ENCODE assay signal across 22 mouse cellular contexts in the genomic region with DNA sequence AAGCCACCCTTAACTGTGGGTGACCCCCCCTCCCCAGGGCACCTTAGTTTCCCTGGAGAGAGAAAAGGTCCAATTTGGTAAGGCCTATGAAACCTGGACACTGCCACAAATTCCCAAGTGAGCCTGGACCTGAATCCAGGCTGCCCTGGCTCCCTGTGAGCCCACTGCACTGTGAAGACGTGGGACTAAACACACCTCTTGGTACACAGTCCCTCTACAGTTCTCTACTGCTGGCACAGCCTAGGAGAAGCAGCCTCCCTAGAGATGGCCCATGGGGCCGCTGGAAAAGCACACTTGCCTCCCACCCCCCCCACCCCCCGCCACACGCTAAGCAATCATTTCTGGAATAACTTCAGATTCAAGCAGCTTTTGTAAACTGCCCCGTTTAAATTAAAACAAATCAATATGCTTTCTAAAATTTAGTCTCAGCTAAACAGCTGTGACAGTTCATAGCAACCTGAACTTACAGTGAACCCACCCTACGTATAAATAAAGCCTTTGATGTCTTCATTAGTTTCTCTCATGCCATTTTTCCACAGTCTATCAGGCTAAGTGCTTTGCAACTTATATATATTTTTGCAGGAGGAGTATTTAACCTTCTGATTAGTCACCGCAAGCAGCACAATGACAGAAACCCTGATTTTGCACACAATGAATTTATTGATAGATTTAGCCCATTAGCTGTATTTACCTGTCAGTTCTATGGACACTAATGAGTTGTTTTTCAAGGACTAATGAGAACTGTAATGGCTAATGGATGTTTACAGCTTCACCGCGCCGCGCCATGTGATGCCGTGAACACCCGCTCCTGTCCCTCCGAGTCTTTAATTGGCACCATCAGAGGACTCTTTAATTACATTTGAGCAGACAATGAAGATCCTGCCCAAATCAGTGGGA.
DNase-seq lines count a peak whose midpoint lies in the region; ATAC-seq and TF ChIP-seq lines count a peak whose summit lies in the region.
"Had no signal": no experiment of that assay in that cellular context is flagged by ENCODE, and none has a peak within 500 bp of the region (broad histone marks: within the 10 kb centered on the region; RNA-seq: fewer than 3 reads in every experiment).

No protein-coding gene starts in this region.

- peak; percentile 39 for DNase-seq in kidney, postnatal 0 days (ENCODE audit: low spot score)
- DNase-seq in kidney, adult 18-20 months = no peak
- no peak for DNase-seq in stomach, postnatal 0 days (ENCODE audit: low spot score)
- peak; percentile 77 for DNase-seq in forebrain, embryonic 14.5 days (ENCODE audit: low spot score)
- peak; percentile 94 for DNase-seq in retina, postnatal 1 day
- no peak for DNase-seq in ovary, postnatal 10 days (ENCODE audit: low spot score)
- DNase-seq: adrenal gland, postnatal 25 days; cerebellum, adult 18-20 months; cerebellum, postnatal 14 days; gastrocnemius, postnatal 10 days; kidney, postnatal 25 days; lung, postnatal 4 days had no signal

- no peak overlapping the region for H3K9ac ChIP-seq in kidney, postnatal 0 days (ENCODE audit: low read depth, low read length)
- H3K9ac ChIP-seq in stomach, embryonic 14.5 days (replicated peaks; ENCODE audit: low read depth, low read length) = no peak overlapping the region
- H3K9ac ChIP-seq in stomach, postnatal 0 days (ENCODE audit: low read length) = no peak overlapping the region
- no peak overlapping the region for H3K9ac ChIP-seq in forebrain, embryonic 14.5 days (ENCODE audit: low read length)
- H3K9ac ChIP-seq: limb, embryonic 13.5 days; midbrain, embryonic 12.5 days had no signal

- H3K36me3 ChIP-seq in kidney, postnatal 0 days (ENCODE audit: insufficient read depth, low read length) = no peaks in the 10 kb centered on the region
- no peaks in the 10 kb centered on the region for H3K36me3 ChIP-seq in stomach, embryonic 14.5 days (ENCODE audit: control insufficient read depth, insufficient read depth, low read length)
- H3K36me3 ChIP-seq in stomach, postnatal 0 days (ENCODE audit: control insufficient read depth, insufficient read depth, low read length) = no peaks in the 10 kb centered on the region
- no peaks in the 10 kb centered on the region for H3K36me3 ChIP-seq in forebrain, embryonic 14.5 days (ENCODE audit: control insufficient read depth, insufficient read depth, low read length)
- H3K36me3 ChIP-seq: limb, embryonic 13.5 days; midbrain, embryonic 12.5 days had no signal

- no peak for TF ChIP-seq CTCF in kidney, postnatal 0 days (IDR thresholded peaks at IDR 0.05; ENCODE audit: low read depth)
- TF ChIP-seq CTCF in stomach, postnatal 0 days (IDR thresholded peaks at IDR 0.05; ENCODE audit: low read depth) = no peak

- H3K4me2 ChIP-seq in kidney, postnatal 0 days (ENCODE audit: low read length) = no peak overlapping the region
- H3K4me2 ChIP-seq in stomach, embryonic 14.5 days (replicated peaks; ENCODE audit: low read depth, low read length) = no peak overlapping the region
- no peak overlapping the region for H3K4me2 ChIP-seq in stomach, postnatal 0 days (replicated peaks; ENCODE audit: low read depth)
- H3K4me2 ChIP-seq in forebrain, embryonic 14.5 days (ENCODE audit: low read length) = no peak overlapping the region
- H3K4me2 ChIP-seq: limb, embryonic 13.5 days; liver, embryonic 11.5 days; midbrain, embryonic 12.5 days had no signal

- no peak overlapping the region for H3K4me3 ChIP-seq in kidney, postnatal 0 days (replicated peaks; ENCODE audit: low read depth, low read length)
- H3K4me3 ChIP-seq in stomach, embryonic 14.5 days (ENCODE audit: low read depth, low read length) = no peak overlapping the region
- H3K4me3 ChIP-seq in stomach, postnatal 0 days (ENCODE audit: low read depth, low read length) = no peak overlapping the region
- no peak overlapping the region for H3K4me3 ChIP-seq in forebrain, embryonic 14.5 days (ENCODE audit: low read depth, low read length)
- H3K4me3 ChIP-seq: left cerebral cortex, adult 2 months; limb, embryonic 13.5 days; megakaryocyte, embryonic 14.5 days; midbrain, embryonic 12.5 days had no signal

- TF ChIP-seq EP300 in stomach, postnatal 0 days (optimal IDR thresholded peaks at IDR 0.05) = no peak

- H3K9me3 ChIP-seq in kidney, postnatal 0 days (replicated peaks; ENCODE audit: low read length) = no peaks in the 10 kb centered on the region
- H3K9me3 ChIP-seq in stomach, embryonic 14.5 days (ENCODE audit: control insufficient read depth, low read depth, low read length) = no peaks in the 10 kb centered on the region
- H3K9me3 ChIP-seq in stomach, postnatal 0 days (ENCODE audit: control insufficient read depth, low read length) = no peaks in the 10 kb centered on the region
- no peaks in the 10 kb centered on the region for H3K9me3 ChIP-seq in forebrain, embryonic 14.5 days (replicated peaks; ENCODE audit: control insufficient read depth, low read length)
- H3K9me3 ChIP-seq: limb, embryonic 13.5 days; megakaryocyte, embryonic 14.5 days; midbrain, embryonic 12.5 days had no signal

- peaks cover 4% of the 10 kb centered on the region; the same call in 1 of the 2 replicates for H3K27me3 ChIP-seq in kidney, postnatal 0 days (ENCODE audit: insufficient read depth, low read length)
- H3K27me3 ChIP-seq in stomach, embryonic 14.5 days (ENCODE audit: control insufficient read depth, insufficient read depth, low read length) = no peaks in the 10 kb centered on the region
- H3K27me3 ChIP-seq in stomach, postnatal 0 days (ENCODE audit: control insufficient read depth, insufficient read depth, low read length) = no peaks in the 10 kb centered on the region
- peaks cover 23% of the 10 kb centered on the region for H3K27me3 ChIP-seq in forebrain, embryonic 14.5 days (replicated peaks; ENCODE audit: control insufficient read depth, insufficient read depth, low read length)

- H3K4me1 ChIP-seq in kidney, postnatal 0 days (replicated peaks; ENCODE audit: insufficient read depth, low read length) = 0 out of 2 replicates have a peak, but pooled peaks cover 5% of the 10 kb centered on the region
- H3K4me1 ChIP-seq in stomach, embryonic 14.5 days (ENCODE audit: control insufficient read depth, insufficient read depth, low read length) = peaks cover 18% of the 10 kb centered on the region; the same call in 1 of the 2 replicates
- H3K4me1 ChIP-seq in stomach, postnatal 0 days (replicated peaks; ENCODE audit: control insufficient read depth, insufficient read depth) = no peaks in the 10 kb centered on the region
- peaks cover 11% of the 10 kb centered on the region for H3K4me1 ChIP-seq in forebrain, embryonic 14.5 days (ENCODE audit: control insufficient read depth, insufficient read depth, low read length)
- H3K4me1 ChIP-seq: megakaryocyte, embryonic 14.5 days had no signal

- no peak for ATAC-seq in kidney, postnatal 0 days (replicated peaks; ENCODE audit: low FRiP score, low read depth)
- peak; percentile 31; the same call in 1 of the 2 replicates for ATAC-seq in stomach, embryonic 14.5 days (ENCODE audit: insufficient number of reproducible peaks, insufficient read depth, low FRiP score, low read depth)
- no peak for ATAC-seq in stomach, postnatal 0 days (ENCODE audit: low FRiP score, low TSS enrichment)
- ATAC-seq in forebrain, embryonic 14.5 days = peak; percentile 81
- no peak for ATAC-seq in inflammation-experienced regulatory T-cells, adult 6 months
- ATAC-seq: CD4-positive, CD25-positive, alpha-beta regulatory T cell, adult 4 months; hindbrain, embryonic 16.5 days; intestine, postnatal 0 days had no signal

- WGBS in kidney, postnatal 0 days = 63% methylated on average over 14 of the region's 14 CpGs
- WGBS in stomach, embryonic 14.5 days = 43% methylated on average over 14 of the region's 14 CpGs
- 45% methylated on average over 14 of the region's 14 CpGs for WGBS in stomach, postnatal 0 days
- WGBS in forebrain, embryonic 14.5 days = 15% methylated on average over 14 of the region's 14 CpGs

- H3K27ac ChIP-seq in kidney, postnatal 0 days = no peak overlapping the region
- no peak overlapping the region for H3K27ac ChIP-seq in stomach, embryonic 14.5 days (ENCODE audit: low read length)
- H3K27ac ChIP-seq in stomach, postnatal 0 days (replicated peaks) = no peak overlapping the region
- no peak overlapping the region for H3K27ac ChIP-seq in forebrain, embryonic 14.5 days (ENCODE audit: low read depth, low read length)
- H3K27ac ChIP-seq: left cerebral cortex, adult 2 months; limb, embryonic 13.5 days; midbrain, embryonic 12.5 days had no signal

Comparison
In these comparisons a context has a peak if more than half of its experiments do, and no peak if none do; other contexts are left out.
1. ATAC-seq: peak in stomach, embryonic 14.5 days (single experiment) and forebrain, embryonic 14.5 days (single experiment); none in kidney, postnatal 0 days (single experiment), stomach, postnatal 0 days (single experiment) and inflammation-experienced regulatory T-cells, adult 6 months (single experiment).
2. DNase-seq: peak in kidney, postnatal 0 days (single experiment), forebrain, embryonic 14.5 days (single experiment) and retina, postnatal 1 day (single experiment); none in kidney, adult 18-20 months (single experiment), stomach, postnatal 0 days (single experiment) and ovary, postnatal 10 days (single experiment).